Mouse (Mus musculus): ENCODE measurements around the gene Ppp1ca. TPM values are rescaled to one million over a fixed set of nuclear protein-coding genes. Genes with fewer than 3 reads are reported as not detected.

Ppp1ca gene
- polyA plus RNA-seq, 1 experiment from 2014 or later, result 1,005 TPM

DNA sequence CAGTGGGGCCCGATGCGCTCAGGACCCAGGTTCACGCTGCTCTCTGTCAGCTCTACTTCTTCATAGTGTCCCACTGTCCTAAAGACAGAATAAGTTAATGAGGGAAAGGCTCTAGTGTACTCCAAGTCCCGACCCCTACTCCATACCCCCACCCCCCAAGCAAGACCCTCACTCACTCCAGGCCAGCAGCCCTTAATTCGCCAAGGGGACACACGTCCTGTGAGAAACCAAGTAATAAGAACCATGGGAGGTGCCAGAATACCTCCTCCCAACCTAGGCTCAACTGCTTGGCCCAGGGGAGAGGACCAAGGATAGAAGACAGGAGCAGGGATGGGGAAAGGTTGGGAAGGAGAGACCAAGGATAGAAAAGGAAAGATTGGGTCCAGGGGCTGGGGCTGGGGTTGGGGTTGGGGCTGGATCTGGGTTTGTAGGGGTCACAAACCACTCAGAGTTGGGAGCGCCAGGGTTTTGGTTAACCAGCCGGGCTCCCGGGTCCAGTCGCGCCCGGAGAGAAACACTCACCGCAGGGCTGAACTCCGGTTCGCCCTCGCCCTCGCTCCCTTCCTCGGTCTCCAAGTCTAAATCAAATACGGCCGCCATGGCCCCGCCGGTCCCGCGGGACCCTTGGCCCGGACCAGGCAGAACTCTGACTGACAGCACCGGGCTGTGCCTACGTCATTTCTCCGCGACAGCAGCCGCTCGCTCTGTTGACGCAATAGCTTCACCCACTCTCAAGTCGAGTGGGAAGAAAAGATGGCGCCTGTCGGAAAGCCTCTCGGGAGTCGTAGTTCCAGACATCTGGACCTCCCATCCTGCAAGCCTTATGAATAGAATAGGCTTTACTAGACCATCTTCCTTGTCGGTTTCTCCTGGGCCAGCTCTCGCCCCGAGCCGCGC is 29.0 kb upstream of the Ppp1ca start, which contains the start of gene Rps6kb2:
TSS of gene Rps6kb2 (minus strand) at position 709 of the 897 bp plus-strand sequence.
- H3K4me3 ChIP-seq, result peak within 1 kb of the TSS; percentile 82
- WGBS, result 6% methylated on average over 42 of the region's 42 CpGs
- H3K4me1 ChIP-seq (replicated peaks), result peaks cover 25% of the 10 kb centered on the region
- no peaks in the 10 kb centered on the region for H3K9me3 ChIP-seq
- H3K27ac ChIP-seq, result peak within 1 kb of the TSS; percentile 86
- peak; percentile 95 for DNase-seq (ENCODE audit: low spot score)
- no peaks in the 10 kb centered on the region for H3K27me3 ChIP-seq (ENCODE audit: insufficient read depth, poor library complexity, severe bottlenecking)
- H3K36me3 ChIP-seq, result peaks cover 39% of the 10 kb centered on the region

DNA sequence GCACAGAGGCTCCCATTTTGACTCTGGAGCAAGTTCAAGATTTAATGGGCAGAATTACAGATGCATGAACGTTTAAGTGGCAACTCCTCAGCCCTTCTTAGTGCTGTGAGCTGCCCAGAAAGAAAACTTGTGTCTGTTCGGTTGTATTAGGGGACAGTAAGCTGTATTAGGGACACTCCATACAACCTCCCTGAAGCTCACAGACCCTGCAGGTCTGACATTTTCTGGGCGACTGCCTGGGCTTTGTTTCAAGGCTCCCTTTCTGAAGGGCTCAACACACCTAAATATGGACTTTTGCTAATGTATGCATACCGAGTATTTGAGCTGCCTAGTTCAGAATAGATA is 28.4 kb upstream of the Ppp1ca start:
- Histone ChIP-seq H3K27me3 (ENCODE audit: insufficient read depth, poor library complexity, severe bottlenecking) (no peaks in the 10 kb centered on the region), H3K36me3 (peaks cover 32% of the 10 kb centered on the region), H3K27ac (peak overlapping the region; percentile 86), H3K9me3 (no peaks in the 10 kb centered on the region), H3K4me3 (peak overlapping the region; percentile 82), H3K4me1 (replicated peaks) (peaks cover 25% of the 10 kb centered on the region)
- no peak for DNase-seq (ENCODE audit: low spot score)
- WGBS, result 36% methylated on average over 4 of the region's 4 CpGs

DNA sequence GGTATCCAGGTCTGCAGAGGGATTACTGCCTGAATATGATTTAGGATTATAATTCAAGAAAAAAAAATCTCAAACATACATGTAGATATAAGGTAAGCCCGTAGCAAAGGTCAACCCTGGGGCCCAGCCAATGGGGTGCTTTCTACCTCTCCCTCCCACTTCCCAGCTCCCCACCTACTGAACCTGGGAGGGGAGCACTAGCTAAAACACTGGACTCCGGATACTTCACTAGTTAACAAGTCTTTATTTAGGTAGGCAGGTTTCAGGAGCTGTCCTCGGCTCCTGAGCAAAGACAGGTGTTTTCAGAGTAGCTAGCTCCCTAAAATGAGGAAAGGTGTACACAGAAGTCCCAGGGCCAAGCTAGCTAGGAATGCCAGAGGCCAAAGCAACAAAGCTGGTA is 27.8 kb upstream of the Ppp1ca start:
- 85% methylated on average over 3 of the region's 3 CpGs for WGBS
- H3K27me3 ChIP-seq (ENCODE audit: insufficient read depth, poor library complexity, severe bottlenecking), result no peaks in the 10 kb centered on the region
- peak overlapping the region; percentile 86; the same call in 1 of the 2 replicates for H3K27ac ChIP-seq
- DNase-seq (ENCODE audit: low spot score), result no peak
- no peaks in the 10 kb centered on the region for H3K9me3 ChIP-seq
- peaks cover 25% of the 10 kb centered on the region for H3K4me1 ChIP-seq (replicated peaks)
- H3K4me3 ChIP-seq, result no peak overlapping the region
- H3K36me3 ChIP-seq, result peaks cover 27% of the 10 kb centered on the region

DNA sequence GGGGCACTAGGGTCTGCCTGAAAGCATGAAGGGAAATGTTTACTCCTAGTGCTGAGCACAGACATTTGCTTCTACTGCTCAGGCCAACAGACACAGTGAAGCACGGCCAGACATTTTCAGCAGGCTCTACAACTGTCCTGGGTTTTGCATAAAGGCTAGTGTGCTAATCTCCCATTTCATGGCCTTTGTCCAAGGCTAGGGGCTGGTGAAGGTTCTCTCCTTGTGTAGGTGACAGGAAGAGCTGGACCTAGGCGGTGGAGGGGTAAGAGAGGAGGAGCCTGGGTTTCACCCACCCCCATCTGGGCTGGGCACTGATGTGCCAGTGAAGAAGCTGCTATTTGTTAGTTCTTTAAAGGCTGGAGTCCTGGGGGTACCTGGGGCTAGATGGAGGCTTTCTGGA is 27.1 kb upstream of the Ppp1ca start:
- Histone ChIP-seq H3K27ac (peak overlapping the region; percentile 40; the same call in 1 of the 2 replicates), H3K9me3 (no peaks in the 10 kb centered on the region), H3K4me3 (no peak overlapping the region), H3K27me3 (ENCODE audit: insufficient read depth, poor library complexity, severe bottlenecking) (no peaks in the 10 kb centered on the region), H3K36me3 (peaks cover 20% of the 10 kb centered on the region), H3K4me1 (replicated peaks) (peaks cover 28% of the 10 kb centered on the region)
- DNase-seq (ENCODE audit: low spot score), result no peak
- WGBS, result 75% methylated on average over 2 of the region's 2 CpGs

DNA sequence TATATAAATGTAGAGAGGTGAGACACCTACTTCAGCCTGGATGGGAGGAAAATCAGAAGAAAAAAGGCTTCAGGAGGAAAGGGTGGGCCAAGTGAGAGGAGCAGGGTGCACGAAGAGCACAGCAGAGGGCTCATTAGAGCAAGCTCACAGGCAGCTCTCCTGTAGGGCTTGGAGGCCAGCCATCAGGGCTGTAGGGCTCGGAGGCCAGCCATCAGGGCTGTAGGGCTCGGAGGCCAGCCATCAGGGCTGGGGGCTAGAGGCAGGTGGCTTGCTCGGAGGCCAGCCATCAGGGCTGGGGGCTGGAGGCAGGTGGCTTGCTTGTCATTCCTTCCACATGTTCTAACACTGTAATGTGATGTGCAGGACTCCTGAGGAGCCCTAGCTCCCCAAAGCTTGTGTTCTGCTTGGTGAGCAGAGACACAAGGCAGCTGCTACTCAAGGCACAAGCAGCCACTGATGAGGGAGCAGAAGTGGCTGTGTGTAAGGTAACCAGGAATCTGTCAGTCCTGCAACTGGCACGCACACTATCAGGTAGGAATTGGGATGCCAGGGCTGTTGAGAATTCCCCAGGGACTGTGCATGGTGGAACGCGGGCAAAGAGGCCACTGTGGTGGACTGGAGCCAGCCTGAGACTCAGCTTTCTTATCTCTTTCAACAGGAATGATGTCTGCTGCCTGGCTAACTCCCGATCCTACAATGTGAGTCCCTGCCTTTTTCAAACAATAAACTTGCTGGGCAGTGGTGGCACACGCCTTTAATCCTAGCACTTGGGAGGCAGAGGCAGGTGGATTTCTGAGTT is 25.0 kb upstream of the Ppp1ca start:
- peaks cover 1% of the 10 kb centered on the region for H3K36me3 ChIP-seq
- H3K27me3 ChIP-seq (ENCODE audit: insufficient read depth, poor library complexity, severe bottlenecking), result peaks cover 13% of the 10 kb centered on the region
- H3K4me3 ChIP-seq, result no peak overlapping the region
- peaks cover 48% of the 10 kb centered on the region for H3K4me1 ChIP-seq (replicated peaks)
- no peaks in the 10 kb centered on the region for H3K9me3 ChIP-seq
- no peak overlapping the region for H3K27ac ChIP-seq
- WGBS, result 83% methylated on average over 9 of the region's 9 CpGs
- DNase-seq (ENCODE audit: low spot score), result no peak

DNA sequence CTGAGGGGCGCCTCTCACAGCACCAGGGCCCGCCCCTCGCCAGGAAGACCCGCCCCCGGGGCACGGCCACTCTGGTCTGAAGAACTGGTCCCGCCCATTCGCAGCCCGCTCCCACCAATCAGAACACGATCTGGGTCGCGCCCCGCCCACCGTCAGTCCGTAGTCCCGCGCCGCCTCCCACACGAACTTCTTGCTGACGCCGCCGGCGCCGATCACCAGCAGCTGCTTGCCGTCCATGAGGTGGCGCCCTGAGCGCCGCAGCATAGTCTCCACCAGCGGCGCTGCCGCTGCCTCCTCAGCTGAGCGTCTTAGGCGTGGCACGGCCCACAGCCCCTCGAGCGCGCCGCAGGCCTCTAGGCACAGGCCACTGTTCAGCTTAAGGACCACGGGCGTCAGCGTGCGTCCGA is 22.5 kb upstream of the Ppp1ca start:
- Histone ChIP-seq H3K27ac (peak overlapping the region; percentile 89), H3K4me1 (replicated peaks) (peaks cover 37% of the 10 kb centered on the region), H3K9me3 (no peaks in the 10 kb centered on the region), H3K4me3 (peak overlapping the region; percentile 50), H3K27me3 (ENCODE audit: insufficient read depth, poor library complexity, severe bottlenecking) (peaks cover 13% of the 10 kb centered on the region), H3K36me3 (no peaks in the 10 kb centered on the region)
- under 1% methylated on average over 43 of the region's 43 CpGs for WGBS
- peak; percentile 100 for DNase-seq (ENCODE audit: low spot score)

DNA sequence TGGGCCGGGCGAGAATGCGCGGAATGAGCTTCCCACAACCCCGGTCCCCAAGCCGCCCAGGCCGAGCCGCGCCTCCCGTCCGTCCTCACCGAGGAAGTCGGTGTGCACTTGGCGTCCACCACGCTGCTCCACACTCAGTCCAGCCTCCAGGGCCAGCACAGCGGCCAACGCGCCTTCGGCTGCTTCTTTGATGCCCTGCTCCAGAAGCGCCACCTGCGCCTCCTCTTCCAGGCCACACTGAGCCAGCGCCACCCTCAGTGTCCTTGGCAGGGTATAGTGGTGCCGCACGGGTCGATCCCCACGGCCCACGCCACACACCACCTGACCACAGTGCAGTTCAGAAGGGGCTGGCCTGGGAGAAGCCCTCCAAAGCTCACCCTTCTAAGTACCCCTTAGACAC is 22.1 kb upstream of the Ppp1ca start:
- DNase-seq (ENCODE audit: low spot score), result no peak
- Histone ChIP-seq H3K9me3 (no peaks in the 10 kb centered on the region), H3K36me3 (no peaks in the 10 kb centered on the region), H3K27ac (peak overlapping the region; percentile 89), H3K4me1 (replicated peaks) (peaks cover 38% of the 10 kb centered on the region), H3K27me3 (ENCODE audit: insufficient read depth, poor library complexity, severe bottlenecking) (peaks cover 13% of the 10 kb centered on the region), H3K4me3 (peak overlapping the region; percentile 50)
- 9% methylated on average over 27 of the region's 27 CpGs for WGBS

DNA sequence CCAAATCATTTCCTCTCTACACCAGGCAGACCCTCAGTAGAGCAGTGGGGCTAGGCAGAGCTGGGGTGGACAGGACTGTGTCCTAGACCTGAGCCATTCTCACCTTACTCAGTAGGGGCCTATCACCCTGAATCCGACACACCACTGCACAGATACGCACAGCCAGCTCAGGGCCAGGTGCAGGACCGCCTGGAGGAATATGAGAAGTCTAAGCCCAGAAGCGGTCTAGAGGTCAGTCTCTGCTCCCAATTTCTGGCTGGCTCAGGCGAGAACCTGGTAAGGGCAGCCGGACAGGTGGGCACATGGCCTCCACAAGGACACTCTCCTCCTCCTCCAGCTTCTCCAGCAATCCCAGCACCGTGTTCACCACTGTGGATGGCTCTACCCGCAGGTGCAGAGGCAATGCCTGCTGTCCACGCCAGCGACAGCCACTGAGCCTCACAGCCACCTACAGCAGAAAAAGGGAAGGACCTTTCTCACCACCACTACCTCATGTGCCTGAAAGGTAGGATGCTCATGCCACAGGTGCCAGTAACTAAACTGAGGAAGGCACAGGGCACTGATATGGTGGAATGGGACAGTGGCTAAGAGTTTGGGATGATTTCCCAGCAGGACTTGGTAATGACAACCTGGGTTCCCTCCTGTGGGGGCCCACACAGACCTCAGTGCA is 21.0 kb upstream of the Ppp1ca start:
- no peak for DNase-seq (ENCODE audit: low spot score)
- peaks cover 13% of the 10 kb centered on the region for H3K27me3 ChIP-seq (ENCODE audit: insufficient read depth, poor library complexity, severe bottlenecking)
- peak overlapping the region; percentile 50 for H3K4me3 ChIP-seq
- H3K36me3 ChIP-seq, result no peaks in the 10 kb centered on the region
- H3K4me1 ChIP-seq (replicated peaks), result peaks cover 42% of the 10 kb centered on the region
- no peaks in the 10 kb centered on the region for H3K9me3 ChIP-seq
- H3K27ac ChIP-seq, result peak overlapping the region; percentile 89
- 86% methylated on average over 10 of the region's 10 CpGs for WGBS

DNA sequence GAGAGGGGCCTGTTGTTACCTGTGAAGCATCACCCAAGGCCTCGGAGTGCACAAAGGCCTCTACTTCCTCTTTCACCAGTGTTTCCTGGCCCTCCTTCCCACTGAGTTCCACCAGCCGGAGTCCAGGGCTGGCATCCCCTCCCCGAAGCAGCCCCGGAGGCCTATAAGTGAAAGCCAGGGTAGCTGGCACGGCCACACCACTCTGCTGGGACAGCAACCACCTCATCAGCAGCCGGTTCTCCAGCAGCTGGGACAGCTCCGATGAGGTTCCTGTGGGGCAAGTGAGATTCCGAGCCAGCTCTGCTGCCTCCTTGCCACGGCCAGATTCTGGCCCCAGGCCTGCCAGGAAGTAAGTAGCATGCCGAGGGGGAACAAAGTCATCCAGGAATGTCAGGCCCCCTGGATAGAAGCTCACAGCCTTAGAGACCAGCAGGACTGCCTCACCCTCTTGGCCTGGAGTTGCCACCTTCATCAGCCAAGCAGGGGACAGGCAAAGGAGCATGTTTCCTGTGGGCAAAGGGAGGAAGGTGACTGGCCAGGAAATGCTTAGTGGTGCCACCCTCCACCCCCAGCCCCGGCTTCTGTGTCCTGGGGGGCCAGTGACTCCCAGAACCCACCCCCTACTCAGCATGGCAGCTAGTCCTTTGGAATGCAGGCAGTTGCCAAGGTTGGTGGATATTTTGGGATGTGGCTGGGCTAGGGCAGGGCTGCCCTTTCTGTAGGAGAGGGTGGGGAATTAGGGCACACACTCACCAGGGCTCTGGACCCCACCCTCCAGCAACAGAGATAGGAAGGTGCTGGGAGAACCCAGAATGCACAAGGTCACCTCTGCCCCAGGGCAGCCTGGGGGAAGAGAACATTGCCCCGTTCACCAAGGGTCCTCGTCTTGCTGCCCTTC is 20.2 kb upstream of the Ppp1ca start:
- no peaks in the 10 kb centered on the region for H3K36me3 ChIP-seq
- no peak overlapping the region; the same call in 1 of the 2 replicates for H3K4me3 ChIP-seq
- DNase-seq (ENCODE audit: low spot score), result no peak
- peaks cover 44% of the 10 kb centered on the region for H3K4me1 ChIP-seq (replicated peaks)
- peak overlapping the region; percentile 64 for H3K27ac ChIP-seq
- WGBS, result 67% methylated on average over 13 of the region's 13 CpGs
- H3K27me3 ChIP-seq (ENCODE audit: insufficient read depth, poor library complexity, severe bottlenecking), result peaks cover 13% of the 10 kb centered on the region
- H3K9me3 ChIP-seq, result no peaks in the 10 kb centered on the region

DNA sequence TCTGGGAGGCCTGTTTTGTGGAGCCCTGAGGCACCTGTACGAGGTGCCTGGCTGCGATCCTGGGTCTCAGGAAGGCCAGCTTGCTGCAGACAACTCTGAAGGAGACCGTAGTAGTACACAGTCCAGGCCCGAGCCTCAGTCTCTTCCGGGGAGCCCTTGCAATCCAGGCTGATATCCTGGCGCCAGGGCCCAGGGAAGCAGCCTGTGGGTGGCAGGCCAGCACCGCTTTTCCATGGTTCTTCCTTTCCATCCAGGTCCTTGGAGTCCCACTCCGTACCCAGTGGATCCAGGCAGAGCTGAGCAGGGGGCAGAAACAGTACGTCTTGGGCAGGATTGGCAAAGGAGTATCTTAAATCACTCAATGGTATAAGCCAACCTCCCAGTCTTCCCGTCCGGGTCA is 18.9 kb upstream of the Ppp1ca start:
- Histone ChIP-seq H3K4me1 (replicated peaks) (peaks cover 44% of the 10 kb centered on the region), H3K27ac (no peak overlapping the region), H3K9me3 (no peaks in the 10 kb centered on the region), H3K27me3 (ENCODE audit: insufficient read depth, poor library complexity, severe bottlenecking) (peaks cover 16% of the 10 kb centered on the region), H3K4me3 (no peak overlapping the region), H3K36me3 (no peaks in the 10 kb centered on the region)
- DNase-seq (ENCODE audit: low spot score), result no peak
- WGBS, result 63% methylated on average over 11 of the region's 11 CpGs

DNA sequence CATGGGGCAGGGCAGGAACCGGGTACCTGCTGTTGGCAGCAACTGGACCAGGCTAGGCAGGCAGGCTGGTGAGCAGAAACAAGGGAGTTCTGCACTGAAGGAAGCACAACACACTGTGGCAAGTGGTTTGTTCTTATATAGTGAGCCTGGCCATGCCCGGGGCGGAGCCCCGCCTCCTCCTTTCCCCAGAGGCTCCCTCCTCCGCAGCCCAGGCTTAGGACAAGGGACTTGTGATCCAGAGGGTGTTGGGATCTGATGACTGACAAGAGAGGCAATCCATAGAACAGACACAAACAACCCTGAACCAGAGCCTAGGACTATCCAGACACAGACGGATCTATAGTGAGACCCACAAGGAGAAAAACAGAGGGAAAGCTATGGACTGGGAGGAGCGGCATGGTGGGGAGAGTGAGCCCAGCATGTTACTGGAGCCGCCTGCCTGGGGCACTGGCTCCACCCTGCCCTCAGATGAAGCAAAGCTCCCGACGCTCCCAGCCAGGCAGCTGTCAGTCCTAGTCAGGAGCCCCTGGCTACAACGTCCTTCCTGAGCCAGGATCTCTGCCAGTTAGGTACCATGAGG is 16.4 kb upstream of the Ppp1ca start, which contains the start of gene Carns1:
TSS of gene Carns1 (minus strand) at position 112 of the 580 bp plus-strand sequence.
- peaks cover 34% of the 10 kb centered on the region for H3K4me1 ChIP-seq (replicated peaks)
- 5% methylated on average over 11 of the region's 11 CpGs for WGBS
- H3K27ac ChIP-seq, result peak within 1 kb of the TSS; percentile 73
- peaks cover 16% of the 10 kb centered on the region for H3K27me3 ChIP-seq (ENCODE audit: insufficient read depth, poor library complexity, severe bottlenecking)
- DNase-seq (ENCODE audit: low spot score), result no peak
- H3K4me3 ChIP-seq, result peak within 1 kb of the TSS; percentile 39
- H3K36me3 ChIP-seq, result no peaks in the 10 kb centered on the region
- no peaks in the 10 kb centered on the region for H3K9me3 ChIP-seq
